Comparison of ENCODE assay signal across 8 mouse cellular contexts in genomic region chr3:52267293-52267651, GRCm38 (mm10). TPM values are rescaled to one million over a fixed set of nuclear protein-coding genes. Genes with fewer than 3 reads are reported as not detected.
DNase-seq lines count a peak whose midpoint lies in the region; ATAC-seq and TF ChIP-seq lines count a peak whose summit lies in the region.

No protein-coding gene starts in this region.

- ATAC-seq in lung, embryonic 14.5 days (ENCODE audit: insufficient read depth): no peak
- ATAC-seq in forebrain, embryonic 11.5 days (replicated peaks; ENCODE audit: low FRiP score): no peak
- ATAC-seq in limb, embryonic 12.5 days (ENCODE audit: insufficient number of reproducible peaks, insufficient read depth, low FRiP score, low TSS enrichment, low read depth): no peak

- peak overlapping the region; percentile 79 for H3K9ac ChIP-seq in lung, embryonic 14.5 days
- H3K9ac ChIP-seq in forebrain, embryonic 11.5 days (ENCODE audit: low read length): peak overlapping the region; percentile 64
- peak overlapping the region; percentile 60 for H3K9ac ChIP-seq in limb, embryonic 12.5 days (replicated peaks)

- 0 out of 2 replicates have a peak, but pooled peaks cover 3% of the 10 kb centered on the region for H3K4me1 ChIP-seq in lung, embryonic 14.5 days (ENCODE audit: insufficient read depth)
- no peaks in the 10 kb centered on the region; the same call in 1 of the 2 replicates for H3K4me1 ChIP-seq in forebrain, embryonic 11.5 days (replicated peaks; ENCODE audit: control insufficient read depth, insufficient read depth, low read length)
- H3K4me1 ChIP-seq in limb, embryonic 12.5 days (replicated peaks): peaks cover 30% of the 10 kb centered on the region

- no peak for DNase-seq in lung, embryonic 14.5 days
- no peak for DNase-seq in lung, postnatal 10 days
- DNase-seq in forebrain, embryonic 11.5 days (ENCODE audit: low spot score): no peak
- DNase-seq in naive thymus-derived CD4-positive, alpha-beta T cell, adult 2 months (ENCODE audit: low read depth): peak; percentile 69
- no peak for DNase-seq in cerebellum, postnatal 4 days (ENCODE audit: low spot score in 2 of 2)
- no peak for DNase-seq in gastrocnemius, postnatal 36 days
- DNase-seq in right cerebral cortex, adult 2 months (ENCODE audit: low spot score in 2 of 2): no peak

- intact Hi-C loops in gastrocnemius, postnatal 36 days (cut with DNase I): loop anchor here (5.0 to 10.0 kb wide), 2 partner anchors 135 to 268 kb away; no protein-coding TSS in a partner anchor

- peaks cover 7% of the 10 kb centered on the region; the same call in 1 of the 2 replicates for H3K27me3 ChIP-seq in lung, embryonic 14.5 days (ENCODE audit: insufficient read depth, low read length)
- peaks cover 37% of the 10 kb centered on the region for H3K27me3 ChIP-seq in forebrain, embryonic 11.5 days (ENCODE audit: control insufficient read depth, insufficient read depth, low read length)
- peaks cover 23% of the 10 kb centered on the region for H3K27me3 ChIP-seq in limb, embryonic 12.5 days

- no peak for TF ChIP-seq CTCF in lung, embryonic 14.5 days (IDR thresholded peaks at IDR 0.05; ENCODE audit: low read depth)

- peak overlapping the region; percentile 76 for H3K4me3 ChIP-seq in lung, embryonic 14.5 days (ENCODE audit: low read depth, low read length)
- peak overlapping the region; percentile 70 for H3K4me3 ChIP-seq in forebrain, embryonic 11.5 days (ENCODE audit: low read depth, low read length)
- peak overlapping the region; percentile 84 for H3K4me3 ChIP-seq in limb, embryonic 12.5 days (replicated peaks)

- WGBS in lung, embryonic 14.5 days: under 1% methylated on average over 15 of the region's 15 CpGs
- WGBS in forebrain, embryonic 11.5 days: under 1% methylated on average over 15 of the region's 15 CpGs
- WGBS in limb, embryonic 12.5 days: under 1% methylated on average over 15 of the region's 15 CpGs

- H3K4me2 ChIP-seq in lung, embryonic 14.5 days: peak overlapping the region; percentile 99
- H3K4me2 ChIP-seq in forebrain, embryonic 11.5 days (ENCODE audit: low read depth, low read length, severe bottlenecking): peak overlapping the region; percentile 99
- H3K4me2 ChIP-seq in limb, embryonic 12.5 days: peak overlapping the region; percentile 99

- H3K27ac ChIP-seq in lung, embryonic 14.5 days (ENCODE audit: low read depth): no peak overlapping the region; the same call in 1 of the 2 replicates
- no peak overlapping the region for H3K27ac ChIP-seq in forebrain, embryonic 11.5 days (ENCODE audit: low read depth, low read length)
- H3K27ac ChIP-seq in limb, embryonic 12.5 days: no peak overlapping the region

- no peaks in the 10 kb centered on the region for H3K9me3 ChIP-seq in lung, embryonic 14.5 days (ENCODE audit: low read depth, low read length)
- H3K9me3 ChIP-seq in forebrain, embryonic 11.5 days (ENCODE audit: control insufficient read depth, low read length): no peaks in the 10 kb centered on the region
- no peaks in the 10 kb centered on the region for H3K9me3 ChIP-seq in limb, embryonic 12.5 days

- no peaks in the 10 kb centered on the region for H3K36me3 ChIP-seq in lung, embryonic 14.5 days (ENCODE audit: insufficient read depth)
- no peaks in the 10 kb centered on the region for H3K36me3 ChIP-seq in forebrain, embryonic 11.5 days (ENCODE audit: control insufficient read depth, insufficient read depth, low read length)
- no peaks in the 10 kb centered on the region for H3K36me3 ChIP-seq in limb, embryonic 12.5 days

RNA-seq across cellular contexts. Expression of gene Foxo1, which starts 0.9 kb away (rescaled TPM):
- polyA plus RNA-seq in lung, embryonic 14.5 days (2014; fragmentation: Nextera tagmentation; extraction: Ambion mirVana): 7.0 and 7.3 TPM in 2 replicates
- 3.7 and 4.2 TPM in 2 replicates for polyA plus RNA-seq in forebrain, embryonic 11.5 days (2014; fragmentation: Nextera tagmentation; extraction: Ambion mirVana)
- polyA plus RNA-seq in limb, embryonic 12.5 days (2016; fragmentation: Nextera tagmentation; extraction: Ambion mirVana): 6.8 and 7.0 TPM in 2 replicates
- 10 to 100 TPM; 19.0 to 29.2 TPM for total RNA-seq in gastrocnemius, postnatal 36 days (2021)
